Mouse (Mus musculus) frontal cortex, postnatal 25 days (tissue): ENCODE measurements around the gene Rell1.

Experiments
- DNase-seq, 2 experiments: peaks; one replicate each; pipeline ENCODE4 v3.0.0; 2022; ENCODE audit warnings: low spot score in 2 of 2

Gene Rell1

DNA sequence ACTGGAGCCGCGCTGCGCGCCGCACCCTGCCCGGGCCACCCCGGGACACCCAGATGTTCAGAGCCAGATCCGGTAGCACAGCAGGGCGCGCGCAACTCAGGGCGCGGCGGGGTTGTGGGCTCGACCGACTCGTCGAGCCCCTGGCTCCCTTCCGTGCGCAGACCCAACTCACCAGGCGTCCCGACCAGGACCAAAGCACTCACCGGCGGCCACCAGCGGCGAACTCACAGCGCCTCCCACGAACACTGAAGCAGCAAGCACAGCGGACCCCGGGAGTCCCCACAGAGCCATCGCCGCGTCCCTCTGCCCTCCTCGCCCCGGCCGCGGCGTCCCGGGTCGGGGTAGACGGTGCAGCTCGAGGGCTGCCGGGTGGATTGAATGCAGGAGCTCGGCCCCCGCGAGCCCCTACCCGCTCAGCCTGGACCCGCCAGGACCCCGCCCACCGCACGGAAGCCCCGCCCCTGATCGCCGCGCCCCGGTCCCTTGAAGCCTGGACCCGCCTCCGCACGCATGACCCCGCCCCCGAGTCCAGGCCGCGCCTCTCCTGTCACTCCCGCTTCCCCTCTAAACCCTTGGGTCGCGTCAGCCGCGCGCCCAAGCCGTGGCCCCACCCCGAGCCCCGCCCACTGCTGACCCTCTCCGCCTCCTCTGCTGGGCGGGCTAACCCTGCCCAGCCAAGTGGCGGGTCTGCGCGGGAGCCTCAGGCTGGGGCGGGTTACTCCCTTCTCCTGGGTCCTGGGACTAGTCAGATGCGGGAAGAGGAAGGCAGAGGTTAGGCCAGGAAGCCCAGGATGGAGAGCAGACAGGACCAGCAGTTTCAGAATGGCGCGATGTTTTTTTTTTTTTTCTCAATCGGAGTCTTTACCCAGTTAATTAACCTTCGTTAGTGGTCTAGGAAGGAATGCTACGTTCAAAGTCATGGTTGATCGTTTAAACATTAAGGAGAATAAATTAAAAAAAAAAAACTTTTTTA, at the start of gene Rell1:
Gene Rell1, minus strand, starts transcription at position 455 of the 973 bp plus-strand sequence.
- peak; percentile 73 to 87 for DNase-seq

DNA sequence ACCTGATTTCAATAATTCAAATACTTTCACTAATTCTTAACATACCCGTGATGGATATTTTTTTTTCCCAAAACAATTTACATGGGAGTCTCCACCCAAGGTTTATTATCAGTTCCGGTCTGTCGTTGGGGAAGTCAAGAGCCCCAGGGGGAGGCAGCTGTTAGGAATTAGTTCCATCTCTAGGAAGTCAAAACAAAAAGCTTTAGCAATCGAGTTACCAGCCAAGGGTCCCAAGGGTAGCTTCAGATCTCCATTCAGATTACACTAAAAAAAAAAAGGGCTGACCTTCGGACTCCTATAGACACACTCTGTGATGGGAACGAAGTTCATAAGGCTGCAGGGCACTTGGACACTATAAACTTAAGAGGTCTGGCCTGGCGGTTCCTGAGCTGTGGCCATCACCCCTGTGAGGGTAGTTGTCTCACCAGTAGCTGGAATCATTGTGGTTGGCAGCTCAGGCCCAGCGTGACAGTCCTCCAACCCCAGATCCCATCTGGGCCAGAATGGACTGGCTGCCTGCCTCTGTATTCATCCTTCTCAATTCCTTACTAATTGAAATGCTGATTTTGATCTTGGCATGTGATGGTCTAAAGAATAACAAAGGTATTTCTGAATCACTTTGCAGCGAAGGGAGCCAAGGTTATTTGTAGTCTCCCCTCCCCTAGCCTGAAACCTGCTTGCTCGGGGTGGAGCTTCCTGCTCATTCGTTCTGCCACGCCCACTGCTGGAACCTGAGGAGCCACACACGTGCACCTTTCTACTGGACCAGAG, 44.1 kb upstream of the Rell1 start:
- no peak for DNase-seq

DNA sequence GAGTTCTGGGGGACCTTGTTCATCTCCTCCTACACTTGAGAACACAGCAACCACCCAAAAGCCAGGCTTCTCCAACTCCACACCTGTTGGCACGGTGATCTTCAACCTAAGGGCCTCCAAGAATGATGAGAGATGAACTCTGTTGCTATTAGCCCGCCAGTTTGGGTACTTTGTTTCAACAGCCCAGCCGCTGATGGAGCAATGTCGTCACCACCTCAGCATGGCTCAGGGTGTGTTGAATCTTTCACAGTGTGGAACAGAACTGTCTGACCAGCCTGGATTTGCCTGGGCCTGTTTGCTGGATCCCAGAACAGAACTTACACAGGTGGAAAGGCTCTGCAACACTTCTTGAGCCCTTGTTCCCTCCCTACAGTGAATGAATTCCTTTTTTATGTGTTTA, 37.9 kb upstream of the Rell1 start:
- no peak for DNase-seq

DNA sequence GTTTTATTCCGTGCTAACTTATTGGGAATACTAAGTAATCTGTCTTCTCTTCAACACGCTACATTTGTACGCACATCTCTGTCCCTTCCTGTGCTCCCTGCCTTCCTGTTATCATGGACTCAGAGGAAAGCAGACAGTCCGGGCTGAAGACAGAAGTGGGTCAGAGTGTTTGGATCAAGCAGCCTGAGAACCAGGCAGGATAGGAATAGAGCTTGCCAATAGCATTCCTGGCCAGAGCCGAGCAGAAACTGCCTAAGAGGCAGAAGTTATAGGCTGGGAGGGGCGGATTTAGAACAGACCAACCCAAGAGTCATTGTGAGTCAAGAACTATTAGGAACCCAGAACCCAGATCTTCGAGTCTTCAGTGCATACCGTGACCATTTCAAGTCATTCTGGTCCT, 34.6 kb upstream of the Rell1 start:
- DNase-seq, result no peak

DNA sequence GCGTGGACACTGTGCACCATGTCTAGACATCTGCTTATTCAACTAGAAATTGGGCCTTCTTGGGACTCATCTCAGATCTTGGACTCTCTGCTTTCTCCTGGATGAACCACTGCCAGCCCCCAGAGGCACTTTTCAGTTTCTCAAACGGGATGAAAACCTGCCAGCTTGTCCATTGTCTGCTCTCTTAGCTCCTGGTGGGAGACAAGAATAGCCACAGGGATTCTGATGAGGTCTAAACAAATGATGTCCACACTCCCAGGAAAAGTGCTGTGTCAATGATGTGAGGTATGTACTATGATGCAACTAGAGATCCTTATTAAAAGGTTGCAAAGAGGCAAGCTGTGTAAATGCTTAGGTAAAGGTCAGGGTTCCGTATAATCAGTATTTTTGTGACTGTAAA, 25.2 kb upstream of the Rell1 start:
- DNase-seq, result no peak

DNA sequence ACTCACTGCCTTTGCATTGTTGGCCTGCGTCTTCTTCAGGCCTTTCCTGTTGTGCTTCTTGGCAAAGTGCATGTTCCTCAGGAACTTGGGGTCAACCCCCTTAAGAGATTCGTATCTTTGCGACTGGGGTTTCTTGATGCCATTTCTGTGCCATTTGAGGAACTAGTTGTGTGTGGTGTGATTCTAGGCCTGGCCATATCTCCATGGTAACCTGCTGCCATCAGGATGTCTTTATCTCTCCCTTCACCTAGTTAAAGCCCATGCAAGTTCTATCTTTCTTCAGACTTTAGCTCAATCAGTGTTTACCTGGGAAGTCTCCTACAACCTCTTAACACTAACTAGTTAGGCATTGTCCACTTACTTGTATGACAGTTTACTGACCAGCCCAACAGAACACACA, 22.0 kb upstream of the Rell1 start:
- DNase-seq, result no peak

DNA sequence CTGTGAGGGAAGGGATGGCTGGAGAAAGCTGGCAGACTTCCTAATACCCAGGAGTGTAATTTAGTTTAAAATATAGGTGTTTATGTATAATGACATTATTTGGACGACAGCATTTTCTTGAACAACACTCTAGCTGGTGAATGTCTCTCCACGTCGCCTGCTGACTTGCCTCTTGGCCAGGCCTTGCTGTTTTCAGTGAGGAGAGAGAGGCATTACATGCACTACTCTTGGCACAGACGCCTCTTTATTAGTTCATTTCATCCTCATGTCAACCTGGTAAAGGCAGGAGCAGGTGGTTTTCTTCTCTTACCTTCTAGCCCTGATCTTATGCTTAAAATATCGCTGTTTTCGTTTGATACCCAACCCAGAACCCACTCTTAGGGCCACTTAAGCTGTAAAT, 17.6 kb upstream of the Rell1 start:
- DNase-seq, result no peak

DNA sequence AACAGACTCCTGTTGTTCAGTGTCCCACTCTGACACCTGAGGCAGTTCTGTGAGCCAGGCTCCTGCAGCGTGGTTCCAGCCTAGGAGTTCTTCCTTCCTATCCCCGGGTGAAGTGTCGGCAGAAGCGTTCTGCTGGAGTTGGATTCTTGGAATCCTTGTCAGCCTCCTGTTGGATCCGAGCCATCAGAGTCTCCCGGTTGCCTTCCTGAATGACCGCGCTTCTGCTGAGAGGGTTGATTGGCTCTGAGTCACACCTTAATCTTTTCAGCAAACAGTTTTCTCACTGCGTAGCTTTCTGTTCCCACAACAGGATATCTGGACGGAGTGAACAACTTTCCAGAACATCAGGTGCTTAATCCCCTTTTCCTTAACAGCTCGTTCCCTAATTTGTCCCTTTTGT, 13.6 kb upstream of the Rell1 start:
- DNase-seq, result no peak

DNA sequence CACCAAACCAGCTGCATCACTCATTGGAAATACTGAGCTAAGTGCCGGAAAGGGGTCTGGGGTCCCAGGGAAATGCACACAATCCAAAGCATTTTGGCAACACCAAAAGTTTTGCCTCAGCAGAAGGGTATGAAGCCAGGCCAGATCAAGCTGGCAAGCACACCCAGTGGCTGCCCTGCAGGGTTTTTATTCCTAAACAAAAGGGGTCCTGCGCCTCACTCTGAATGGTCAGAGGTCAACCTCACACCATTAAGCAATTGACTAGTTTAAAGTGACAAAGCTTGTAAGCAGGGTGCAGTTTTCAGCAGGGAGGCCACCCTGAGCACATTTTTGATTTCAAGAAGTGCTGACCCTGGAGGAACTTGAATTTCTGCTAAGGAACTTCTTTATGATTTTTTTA, 2.3 kb upstream of the Rell1 start:
- DNase-seq, result no peak

DNA sequence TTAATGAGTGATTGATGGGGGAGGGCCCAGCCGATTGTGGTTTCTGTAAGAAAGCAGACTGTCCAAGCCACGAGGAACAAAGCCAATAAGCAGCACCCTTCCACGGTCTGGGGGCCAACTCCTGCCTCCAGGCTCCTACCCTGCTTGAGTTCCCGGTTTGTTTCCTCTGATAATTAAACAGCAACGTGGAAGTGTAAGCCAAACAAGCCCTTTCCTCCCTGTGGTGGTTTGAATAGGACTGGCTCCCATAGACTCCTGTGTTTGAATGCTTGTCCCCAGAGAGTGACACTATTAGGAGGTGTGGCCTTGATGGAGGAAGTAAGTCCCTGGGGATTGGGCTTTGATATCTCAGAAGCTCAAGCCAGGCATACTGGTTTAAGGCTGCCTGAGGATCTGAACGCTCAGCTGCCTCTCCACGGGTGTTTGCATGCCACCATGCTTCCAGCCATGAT, 1.6 kb upstream of the Rell1 start:
- DNase-seq, result no peak

DNA sequence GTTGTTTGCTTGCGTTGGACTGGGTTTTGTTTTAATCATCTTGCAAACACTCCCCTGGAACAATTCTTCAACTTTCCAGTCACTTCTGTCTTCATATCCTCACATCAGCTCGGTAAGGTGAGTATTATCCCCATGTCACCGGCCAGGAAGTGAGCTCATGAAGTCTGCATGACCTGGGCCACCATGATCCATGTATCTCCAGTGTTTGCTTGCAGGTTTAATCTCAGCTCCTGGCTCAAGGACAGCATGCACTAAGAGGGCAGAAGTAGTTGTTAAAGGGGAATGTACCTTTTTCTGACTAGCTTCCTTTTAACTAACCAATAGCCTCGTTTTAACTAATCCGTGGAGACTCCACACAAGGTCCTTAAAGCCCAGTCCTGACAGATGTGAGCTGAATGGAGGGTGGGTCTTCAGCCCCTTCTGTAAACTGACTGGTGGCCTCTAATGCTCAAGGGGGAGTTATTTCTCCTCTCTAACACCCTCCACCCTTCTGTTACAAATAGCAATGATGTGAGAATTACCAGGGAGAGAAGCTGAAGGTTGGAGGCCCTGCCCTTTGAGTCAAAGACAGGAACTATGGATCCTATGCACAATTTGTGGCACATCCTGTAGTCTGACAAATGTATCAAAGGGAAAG, 897 bp upstream of the Rell1 start:
- no peak for DNase-seq

DNA sequence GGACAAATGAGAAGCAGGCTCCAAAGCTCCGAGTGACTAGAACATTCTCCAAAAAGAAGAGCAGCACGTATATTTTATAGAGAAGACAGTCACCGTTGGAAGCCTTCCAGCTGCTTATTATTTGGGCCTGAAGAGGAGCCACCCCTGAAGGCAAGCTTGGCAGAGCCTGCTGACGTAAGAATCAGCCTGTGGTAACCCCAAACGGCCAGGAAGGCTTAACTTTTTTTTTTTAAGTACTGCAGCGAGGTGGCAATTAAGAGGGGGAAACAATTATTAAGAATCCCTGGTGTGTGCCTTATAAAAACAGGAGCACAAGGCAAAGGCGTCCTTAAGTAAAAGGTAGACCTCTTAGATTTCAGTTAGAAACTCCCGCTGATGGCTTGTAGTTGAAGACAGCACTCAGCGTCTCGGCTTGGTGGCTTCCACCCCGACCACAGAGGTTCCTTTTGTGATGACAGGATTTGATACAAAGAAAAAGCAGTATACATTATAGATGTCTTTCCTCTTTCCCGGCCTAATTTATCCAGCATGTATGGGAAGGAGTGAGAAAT, 1.0 kb downstream of the Rell1 start:
- DNase-seq, result no peak

DNA sequence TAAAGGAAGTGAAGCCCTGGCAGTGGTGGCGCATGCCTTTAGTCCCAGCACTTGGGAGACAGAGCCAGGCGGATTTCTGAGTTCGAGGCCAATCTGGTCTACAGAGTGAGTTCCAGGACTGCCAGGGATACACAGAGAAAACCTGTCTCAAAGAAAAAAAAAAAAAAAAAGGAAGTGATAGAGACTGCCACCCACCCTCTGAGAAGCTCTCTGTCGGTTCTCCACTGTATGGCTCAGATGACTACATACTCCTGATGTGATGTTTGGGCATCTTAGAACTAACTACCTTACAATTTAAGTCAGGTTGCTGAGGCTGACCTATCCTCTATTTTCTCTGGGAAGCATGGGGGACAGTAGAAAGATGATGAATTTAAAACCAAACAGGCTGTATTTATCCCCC, 2.3 kb downstream of the Rell1 start:
- no peak for DNase-seq

DNA sequence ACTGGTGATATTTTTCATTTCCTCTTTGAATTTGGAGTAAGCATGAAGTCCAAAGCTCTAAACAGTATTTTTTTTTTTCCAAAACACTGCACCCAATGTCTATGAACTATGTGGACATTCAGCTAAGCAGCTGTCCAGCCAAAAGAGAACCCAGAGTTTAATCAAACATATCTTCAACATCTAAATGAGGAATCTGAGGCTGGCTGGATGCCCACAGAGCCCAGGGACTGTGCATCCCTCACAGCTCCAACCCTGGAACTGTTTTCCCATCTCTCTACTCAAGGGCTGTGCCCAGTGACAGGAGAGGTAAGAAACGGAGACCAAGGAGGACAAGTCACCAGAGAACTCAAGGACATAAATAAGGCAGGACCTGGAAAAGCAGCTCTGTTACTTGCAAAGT, 2.8 kb downstream of the Rell1 start:
- no peak for DNase-seq

DNA sequence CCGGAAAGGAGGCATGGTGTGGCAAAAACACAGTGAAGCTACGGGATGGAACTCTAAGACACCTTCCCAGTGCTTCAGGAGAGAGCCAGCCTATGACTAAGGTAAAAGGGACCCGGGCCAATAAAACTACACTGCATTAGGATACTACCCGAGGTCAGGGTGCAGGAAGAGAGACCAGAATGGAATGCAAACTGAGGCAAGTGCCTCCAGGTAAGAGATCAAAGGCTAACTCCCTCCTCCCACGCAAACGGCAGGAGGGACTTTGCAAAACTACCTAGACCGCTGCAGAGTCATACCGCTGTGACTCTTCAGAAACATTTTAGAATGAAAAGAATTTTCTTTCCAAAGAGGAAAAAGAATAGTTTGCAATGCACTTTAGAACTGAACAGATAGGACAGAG, 4.1 kb downstream of the Rell1 start:
- DNase-seq, result no peak

DNA sequence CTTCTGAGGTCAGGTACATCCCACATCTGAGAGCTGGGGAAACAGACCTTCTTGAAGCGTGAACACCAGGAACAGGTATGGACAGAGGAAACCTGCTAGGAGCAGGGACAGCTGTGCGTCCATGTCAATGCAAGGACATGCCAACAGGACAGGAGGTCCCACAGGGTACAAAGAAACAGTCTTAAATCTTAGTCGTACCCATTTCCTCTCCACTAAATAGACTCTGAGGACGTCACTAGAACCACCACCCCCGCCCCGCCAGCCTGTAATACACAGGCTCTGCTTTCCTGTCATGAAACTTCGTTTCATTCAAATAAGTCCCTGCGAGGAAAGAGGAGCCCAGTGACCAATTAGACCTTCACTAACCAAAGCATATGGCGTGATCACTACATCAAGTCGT, 7.0 kb downstream of the Rell1 start:
- DNase-seq, result no peak

DNA sequence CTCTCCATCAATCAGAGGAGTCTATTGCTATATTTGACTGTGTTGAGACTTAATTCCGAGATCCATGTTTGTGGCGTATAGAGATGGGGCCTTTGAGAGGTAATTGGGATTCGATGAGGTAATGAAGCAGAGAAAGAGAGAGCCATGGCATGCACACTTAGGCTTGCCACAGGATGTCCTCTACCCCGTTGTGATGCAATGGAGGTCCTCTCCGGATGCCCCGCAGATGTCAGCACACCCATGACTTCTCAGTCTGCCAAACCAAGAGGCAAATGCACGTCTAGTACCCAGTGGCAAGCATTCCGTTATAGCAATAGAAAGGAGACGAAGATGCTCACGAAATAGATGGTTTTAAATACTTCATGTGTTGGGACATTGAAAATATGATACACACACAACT, 8.1 kb downstream of the Rell1 start:
- no peak for DNase-seq

DNA sequence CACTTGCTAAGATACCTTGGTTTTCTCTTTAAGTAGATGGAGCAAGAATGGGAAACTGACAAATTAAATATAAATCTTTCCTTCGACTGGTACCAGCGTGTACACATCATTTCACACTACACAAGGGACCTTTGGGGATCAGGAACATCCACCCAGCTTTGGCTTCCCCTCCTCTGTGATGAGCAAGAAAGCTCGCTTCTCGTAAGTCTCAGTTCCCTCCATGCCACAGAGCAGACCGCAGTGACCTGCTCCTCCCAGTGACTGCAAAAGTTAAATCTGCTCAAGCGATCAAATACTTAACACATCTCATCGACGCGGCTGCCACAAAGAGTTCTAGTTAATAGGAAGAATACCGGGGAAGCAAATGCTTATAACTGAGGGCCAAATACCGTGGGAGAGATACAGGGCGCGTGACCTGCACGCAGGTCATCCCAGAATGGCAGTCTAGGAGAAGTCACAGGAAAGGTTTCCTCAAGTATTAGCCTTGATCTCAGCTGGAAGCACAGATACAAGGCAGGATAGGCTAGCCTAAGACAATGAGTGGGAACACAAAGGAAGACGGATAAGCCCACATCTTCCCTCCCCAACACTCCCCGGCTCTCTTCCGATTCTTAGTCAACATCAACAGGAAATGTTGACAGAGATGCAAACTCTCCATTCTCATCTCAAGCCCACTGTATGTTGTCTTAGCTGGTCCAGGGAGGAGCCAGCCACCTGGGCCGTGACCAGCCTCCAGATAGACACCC, 9.6 kb downstream of the Rell1 start:
- DNase-seq, result no peak

DNA sequence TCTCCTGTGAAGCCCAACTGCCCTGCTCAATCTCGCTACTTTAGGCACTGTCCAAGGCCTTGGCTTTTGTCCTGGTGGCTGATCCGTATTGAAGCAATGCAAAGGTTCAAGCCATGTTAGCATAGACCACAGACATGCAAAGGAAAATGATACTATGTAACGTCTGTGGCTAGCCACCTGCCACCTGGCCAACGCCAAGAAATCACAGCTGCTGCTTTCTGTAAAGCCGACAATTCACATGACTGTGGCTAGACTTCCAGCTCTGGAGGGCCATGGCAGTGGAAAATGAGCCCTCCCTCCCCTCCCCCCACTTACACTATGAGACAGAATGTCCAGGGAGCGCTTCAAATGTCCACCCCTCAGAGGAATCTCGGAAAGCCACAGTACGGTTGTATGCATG, 11.1 kb downstream of the Rell1 start:
- no peak for DNase-seq

DNA sequence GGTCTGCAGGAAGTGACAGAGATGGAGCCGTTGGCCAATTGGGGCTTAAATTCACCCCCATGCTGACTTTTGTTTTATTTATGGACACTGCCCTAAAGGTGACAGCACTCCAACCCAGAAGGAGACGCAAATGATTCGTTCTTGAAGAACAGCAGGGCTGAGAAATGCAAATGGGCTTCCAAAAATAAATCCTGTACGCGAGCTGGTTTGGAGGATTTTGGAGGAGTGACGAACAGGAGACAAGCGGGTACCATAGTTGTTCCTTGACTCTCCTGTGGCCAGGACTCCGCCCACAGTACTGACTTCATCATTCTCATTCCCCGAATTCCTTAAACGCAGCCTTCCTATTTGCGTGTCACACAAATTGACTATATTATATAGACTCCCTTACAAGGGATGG, 12.3 kb downstream of the Rell1 start:
- no peak for DNase-seq

DNA sequence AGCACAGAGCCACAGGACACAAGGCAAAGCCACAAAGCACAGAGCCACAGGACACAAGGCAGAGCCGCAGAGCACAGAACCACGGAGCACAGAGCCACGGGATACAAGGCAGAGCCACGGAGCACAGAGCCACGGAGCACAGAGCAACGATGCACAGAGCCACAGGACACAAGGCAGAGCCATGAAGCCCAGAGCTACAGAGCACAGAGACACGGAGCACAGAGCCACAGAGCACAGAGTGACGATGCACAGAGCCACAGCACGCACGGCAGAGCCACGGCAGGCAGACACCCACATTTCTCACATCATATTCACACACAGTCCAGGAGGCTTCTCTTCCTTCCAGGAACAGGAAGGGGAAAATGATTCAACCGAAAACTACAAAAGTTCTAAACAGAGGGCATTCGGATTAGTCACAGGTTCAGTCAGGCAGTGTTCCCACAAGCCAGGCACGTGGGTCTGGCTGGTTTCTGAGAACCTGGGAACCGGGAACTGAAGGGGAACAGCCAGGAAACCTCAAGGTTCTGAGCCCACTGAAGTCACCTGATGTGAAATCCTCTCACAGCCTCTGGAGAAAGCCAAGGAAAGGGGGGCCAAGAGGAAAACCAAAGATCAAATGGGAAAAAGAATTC, 15.2 kb downstream of the Rell1 start:
- DNase-seq, result no peak
